Mouse (Mus musculus): Measurements from ENCODE around the gene Ncor2. TPM values are rescaled to one million over a fixed set of nuclear protein-coding genes. Genes with fewer than 3 reads are reported as not detected.

Gene Ncor2
- total RNA-seq, 2 experiments from 2014 or later: 183 to 200 TPM

DNA sequence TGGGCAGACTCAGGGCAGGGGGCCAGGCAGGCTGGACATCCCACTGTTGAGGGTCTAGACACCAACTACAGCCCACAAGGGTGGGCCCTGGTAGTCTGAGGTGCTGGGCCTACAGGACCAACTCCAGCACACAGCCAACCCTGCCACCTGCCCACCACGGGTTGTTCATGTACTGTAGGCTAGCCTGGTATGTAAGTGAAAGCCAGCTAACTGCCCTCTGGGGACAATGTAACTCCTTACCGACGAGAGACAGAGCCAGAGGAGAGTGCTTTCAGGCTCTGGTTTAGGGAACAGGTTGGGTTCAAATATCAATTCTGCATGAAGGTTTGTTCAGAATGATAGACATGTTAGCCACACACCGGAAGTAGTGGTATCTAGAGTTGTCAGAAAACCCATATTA lies 98.7 kb downstream of the Ncor2 start:
- intact Hi-C loops (cut with DNase I): no loop called here
- no peak for DNase-seq (ENCODE audit: low spot score in 2 of 2)

DNA sequence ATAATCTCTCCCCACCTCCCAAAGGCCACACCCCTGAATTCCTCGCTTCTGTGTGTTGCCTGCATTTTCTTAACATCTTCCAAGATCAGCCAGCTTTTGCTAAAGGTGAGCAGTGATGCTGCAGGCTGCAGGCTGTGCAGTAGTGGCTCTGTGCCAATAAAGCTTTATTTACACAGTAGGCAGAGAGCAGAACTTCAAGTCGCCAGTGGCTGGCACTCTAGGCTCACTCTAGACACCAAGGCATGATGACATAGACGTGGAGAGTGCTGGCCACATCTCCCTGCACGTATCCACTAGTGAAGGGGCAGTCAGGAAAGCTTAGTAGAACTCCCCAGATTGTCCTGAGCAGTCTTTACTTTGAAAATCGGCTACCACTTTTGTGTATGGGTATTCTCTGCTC lies 100.8 kb downstream of the Ncor2 start:
- DNase-seq (ENCODE audit: low spot score in 2 of 2): no peak

DNA sequence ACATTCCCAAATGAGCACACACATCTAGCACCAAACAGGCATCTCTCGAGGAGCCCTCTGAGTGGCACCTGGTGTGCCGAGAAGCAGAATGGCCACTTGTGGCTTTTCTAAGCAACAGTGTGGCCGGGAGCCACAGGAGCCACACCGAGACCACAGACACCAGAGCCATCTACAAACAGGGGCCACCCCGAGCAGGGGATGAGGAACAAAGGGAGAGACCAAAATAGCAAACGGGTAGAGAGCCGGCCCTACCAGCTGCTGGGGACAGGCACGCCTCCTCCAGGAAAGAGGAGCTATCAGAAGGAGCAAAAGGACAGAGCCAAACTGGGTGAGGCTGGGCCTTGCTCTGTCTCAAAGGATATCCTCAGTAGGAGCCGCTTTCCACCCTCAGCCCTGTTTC lies 102.8 kb downstream of the Ncor2 start:
- intact Hi-C loops (cut with DNase I): no loop called here
- DNase-seq (ENCODE audit: low spot score in 2 of 2): no peak

More for the DNA sequence above, 100.8 kb downstream of the Ncor2 start:
- intact Hi-C loops (cut with DNase I): no loop called here

DNA sequence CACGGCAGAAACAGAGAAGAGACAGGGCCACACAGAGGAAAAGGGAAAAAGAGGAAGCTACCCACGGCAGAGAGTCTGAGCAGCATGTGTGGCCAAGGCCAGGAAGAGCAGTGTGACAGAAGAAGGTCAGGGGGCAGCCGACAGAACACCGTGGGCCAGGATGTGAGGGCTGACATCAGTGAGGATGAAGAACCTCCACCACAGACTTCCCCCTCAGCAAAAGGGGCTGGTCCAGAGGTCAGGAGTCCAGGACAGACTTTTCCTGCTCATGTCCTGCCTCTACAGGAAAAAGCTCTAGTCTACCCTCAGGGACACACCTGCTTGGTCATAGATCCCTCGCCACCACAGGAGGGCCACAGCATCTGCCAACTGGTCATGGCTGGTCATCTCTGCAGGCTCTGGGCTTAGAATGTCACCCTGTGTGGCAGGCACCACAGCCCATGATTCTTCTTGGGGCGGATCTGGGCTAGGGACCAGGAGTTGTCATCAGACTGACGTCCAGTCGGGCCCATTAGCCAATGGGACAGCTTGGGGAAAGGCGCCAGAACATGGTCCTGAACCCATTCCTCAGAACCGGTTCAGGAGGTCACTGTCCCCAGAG lies 104.3 kb downstream of the Ncor2 start:
- peak in 1 of 2 experiments; percentile 27 for DNase-seq (ENCODE audit: low spot score in 2 of 2)
- intact Hi-C loops (cut with DNase I): no loop called here

- intact Hi-C loops (cut with DNase I): no loop called here
- no peak for DNase-seq (ENCODE audit: low spot score in 2 of 2)
Observed at GRCm38 (mm10) chr5:125073896-125074295, 105.1 kb downstream of the Ncor2 start.

DNA sequence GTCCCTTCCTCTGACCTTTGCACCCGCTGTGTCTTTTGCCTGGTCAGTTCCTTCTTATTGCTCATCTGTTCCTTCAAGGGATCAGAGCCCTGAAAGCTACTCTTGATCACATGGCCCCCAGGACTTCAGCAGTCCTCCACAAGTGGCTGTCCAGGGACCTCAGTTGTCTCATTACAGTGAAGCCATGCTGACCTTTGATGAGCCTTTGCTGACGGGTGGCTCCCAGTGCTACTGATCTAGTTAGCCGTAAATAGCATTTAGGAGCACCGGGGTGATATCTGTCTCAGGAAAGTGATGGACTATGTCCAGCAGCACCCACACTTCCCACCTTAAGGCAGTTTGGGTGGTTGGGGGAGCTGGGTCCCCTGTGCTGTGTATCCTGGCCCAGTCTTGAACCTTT lies 105.7 kb downstream of the Ncor2 start:
- intact Hi-C loops (cut with DNase I): no loop called here
- no peak for DNase-seq (ENCODE audit: low spot score in 2 of 2)

GRCm38 (mm10) chr5:125072425-125072824 lies 106.6 kb downstream of the Ncor2 start:
- intact Hi-C loops (cut with DNase I): no loop called here
- no peak for DNase-seq (ENCODE audit: low spot score in 2 of 2)

DNA sequence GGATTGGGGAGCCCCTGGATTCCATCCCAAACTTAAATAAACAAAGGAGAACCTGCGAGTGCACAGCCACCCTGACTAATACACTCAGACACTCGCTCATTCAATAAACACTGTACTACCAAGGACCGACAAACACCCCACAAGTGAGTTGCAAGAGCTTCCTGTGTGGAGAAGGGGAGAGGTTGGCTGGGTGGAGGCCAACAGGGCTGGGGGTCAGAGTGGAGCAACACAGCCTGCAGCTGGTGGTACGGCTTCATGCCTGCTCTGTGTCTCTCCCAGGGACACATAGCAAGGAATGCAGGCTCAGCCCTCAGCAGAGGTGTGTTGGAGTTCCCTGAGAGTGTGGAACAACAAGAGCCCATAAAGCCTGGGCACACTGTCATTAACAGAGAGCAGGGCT lies 107.1 kb downstream of the Ncor2 start:
- DNase-seq (ENCODE audit: low spot score in 2 of 2): no peak
- intact Hi-C loops (cut with DNase I): no loop called here

DNA sequence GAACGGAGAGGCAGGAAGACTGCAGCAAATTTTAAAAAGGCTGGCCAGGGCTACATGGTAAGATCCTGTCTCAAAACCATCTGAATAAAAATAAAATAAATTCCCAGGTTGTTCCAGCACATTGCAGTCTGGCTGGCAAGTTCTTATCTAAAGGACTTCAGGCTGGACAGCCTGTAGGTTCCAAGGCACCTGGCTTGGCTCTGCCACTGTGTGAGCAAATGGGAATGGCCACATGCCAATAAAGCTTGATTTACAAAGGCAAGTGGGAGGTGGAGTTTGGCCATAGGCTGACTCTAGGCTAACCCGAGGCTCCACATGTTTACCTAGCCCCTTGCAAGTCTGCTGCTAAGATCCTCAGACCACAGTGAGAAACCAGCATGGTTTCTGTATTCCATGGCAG lies 108.6 kb downstream of the Ncor2 start:
- intact Hi-C loops (cut with DNase I): no loop called here
- DNase-seq (ENCODE audit: low spot score in 2 of 2): no peak

GRCm38 (mm10) chr5:125069916-125070315 lies 109.1 kb downstream of the Ncor2 start:
- intact Hi-C loops (cut with DNase I): no loop called here
- no peak for DNase-seq (ENCODE audit: low spot score in 2 of 2)

GRCm38 (mm10) chr5:125069426-125069825 lies 109.6 kb downstream of the Ncor2 start:
- intact Hi-C loops (cut with DNase I): no loop called here
- no peak for DNase-seq (ENCODE audit: low spot score in 2 of 2)

GRCm38 (mm10) chr5:125068371-125068951 lies 110.6 kb downstream of the Ncor2 start:
- no peak for DNase-seq (ENCODE audit: low spot score in 2 of 2)
- intact Hi-C loops (cut with DNase I): no loop called here

GRCm38 (mm10) chr5:125067673-125068072 lies 111.3 kb downstream of the Ncor2 start:
- intact Hi-C loops (cut with DNase I): no loop called here
- no peak for DNase-seq (ENCODE audit: low spot score in 2 of 2)

DNA sequence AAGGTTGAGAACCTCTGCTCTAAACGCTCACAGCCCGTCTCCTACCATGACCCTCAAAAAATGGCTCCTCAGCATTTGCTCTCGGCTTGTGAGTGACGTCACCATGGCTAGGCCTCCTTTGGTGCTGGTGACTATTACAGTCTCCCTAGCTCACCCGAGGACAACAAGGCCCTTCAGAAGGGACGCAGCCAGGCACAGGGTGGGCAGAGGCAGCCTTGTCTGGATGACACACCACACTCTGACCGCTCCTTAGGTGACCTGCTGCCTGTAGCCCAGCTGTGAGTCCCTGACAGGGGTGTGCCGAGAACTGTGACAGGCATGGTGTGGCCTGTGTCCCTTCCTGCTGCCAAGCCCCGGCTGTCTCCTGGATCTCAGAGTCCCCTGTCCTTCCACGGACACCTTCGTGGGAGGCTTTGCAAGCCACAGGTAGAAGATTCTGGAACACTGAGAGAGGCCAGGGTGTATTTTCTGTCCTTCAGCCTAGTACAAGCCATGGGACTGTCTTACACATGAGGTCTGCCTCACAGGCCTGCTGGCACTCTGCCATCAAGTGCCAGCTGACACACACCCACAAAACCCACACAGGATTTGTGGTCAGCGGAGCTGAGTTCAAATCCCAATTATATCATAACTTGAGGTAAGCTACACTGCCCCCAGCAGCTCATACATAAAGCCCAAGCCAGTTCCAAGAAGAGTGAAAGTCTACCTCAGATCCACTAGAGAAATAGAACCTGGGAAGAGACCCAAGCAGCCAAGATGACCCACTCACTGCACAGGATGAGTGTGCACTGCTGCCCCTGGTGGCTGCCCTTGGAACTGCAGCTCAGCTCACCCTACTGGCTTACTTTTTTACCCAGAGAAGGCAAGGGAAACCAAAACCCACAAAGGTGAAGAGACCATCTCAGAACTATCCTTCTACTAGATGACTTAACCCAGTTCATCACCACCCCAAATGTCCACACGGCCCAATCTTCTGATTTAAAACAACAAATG lies 112.2 kb downstream of the Ncor2 start:
- peak; percentile 78 to 79 for DNase-seq (ENCODE audit: low spot score in 2 of 2)
- intact Hi-C loops (cut with DNase I): no loop called here

DNA sequence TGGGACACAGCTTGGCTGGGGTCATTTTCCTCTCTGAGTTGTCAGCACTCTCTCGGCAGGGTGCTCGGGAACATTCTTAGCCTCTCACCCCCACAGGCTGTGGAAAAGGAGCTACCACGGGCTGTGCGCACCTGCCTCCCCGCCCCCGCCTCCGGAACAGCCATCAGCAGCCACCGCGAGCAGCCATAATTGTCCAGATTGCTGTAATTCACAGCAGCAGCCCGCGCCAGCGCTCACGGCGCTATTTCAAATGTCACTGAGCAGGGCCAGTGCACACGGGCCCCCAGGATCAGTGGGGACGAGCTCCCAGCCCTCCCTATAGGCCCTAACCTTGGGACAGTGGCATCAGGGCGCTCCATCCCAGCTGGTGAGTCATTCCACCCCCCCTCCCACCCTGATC lies 116.0 kb downstream of the Ncor2 start:
- peak; percentile 61 to 77 for DNase-seq (ENCODE audit: low spot score in 2 of 2)
- intact Hi-C loops (cut with DNase I): no loop called here

- intact Hi-C loops (cut with DNase I): loop anchor here (5.0 kb wide), 1 partner anchor 209 kb away; no protein-coding TSS in a partner anchor
- DNase-seq (ENCODE audit: low spot score in 2 of 2): peak; percentile 67 to 88
Observed at GRCm38 (mm10) chr5:125058267-125058668, 120.8 kb downstream of the Ncor2 start.

- intact Hi-C loops (cut with DNase I): loop anchor here (2.0 to 5.0 kb wide), 2 partner anchors 119 to 210 kb away; no protein-coding TSS in a partner anchor
Observed at GRCm38 (mm10) chr5:125057555-125058266, 121.3 kb downstream of the Ncor2 start.

DNA sequence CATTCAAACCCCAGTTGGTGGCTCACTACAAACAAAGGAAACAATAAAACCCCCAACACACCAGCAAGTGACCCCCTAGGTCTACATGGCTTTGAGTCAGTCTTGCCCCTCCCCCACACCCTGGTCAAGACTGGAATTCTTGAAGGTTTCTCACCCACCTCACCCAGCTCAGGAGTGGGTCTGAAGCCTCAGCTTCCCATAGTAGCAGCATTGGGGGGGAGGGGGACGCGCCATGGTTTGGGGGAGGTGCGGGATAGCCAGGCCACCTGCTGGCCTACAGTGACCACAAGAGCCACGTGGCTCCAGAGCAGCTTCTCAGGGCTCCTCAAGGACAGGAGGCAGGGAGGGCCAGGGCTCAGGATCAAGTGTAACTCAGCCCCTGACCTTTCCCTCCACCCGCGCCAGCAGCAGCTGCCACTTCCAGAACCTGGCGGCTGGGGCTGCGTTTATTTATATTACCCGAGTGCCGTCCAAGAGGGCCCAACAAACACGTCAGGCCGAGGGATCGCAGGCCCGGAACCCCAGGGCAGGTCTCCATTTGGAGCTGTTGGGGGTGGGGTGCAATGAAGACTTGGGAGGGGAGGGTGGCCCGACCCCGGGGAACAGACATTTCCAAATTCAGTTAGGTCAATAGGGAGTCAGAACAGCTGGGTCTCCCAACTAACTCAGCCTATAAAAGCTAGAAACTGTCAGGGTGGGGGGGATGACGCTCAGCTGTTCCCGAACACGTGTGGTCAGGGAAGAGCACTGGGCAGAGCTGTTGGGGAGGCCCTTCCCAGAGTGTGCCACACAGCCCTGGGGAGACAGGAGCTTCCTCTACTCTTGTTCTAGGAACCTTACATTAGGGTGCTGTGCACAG lies 122.1 kb downstream of the Ncor2 start:
- intact Hi-C loops (cut with DNase I): loop anchor here (2.0 to 5.0 kb wide), 2 partner anchors 120 to 210 kb away; no protein-coding TSS in a partner anchor

More at GRCm38 (mm10) chr5:125057555-125058266, 121.3 kb downstream of the Ncor2 start:
- no peak for DNase-seq (ENCODE audit: low spot score in 2 of 2)

DNA sequence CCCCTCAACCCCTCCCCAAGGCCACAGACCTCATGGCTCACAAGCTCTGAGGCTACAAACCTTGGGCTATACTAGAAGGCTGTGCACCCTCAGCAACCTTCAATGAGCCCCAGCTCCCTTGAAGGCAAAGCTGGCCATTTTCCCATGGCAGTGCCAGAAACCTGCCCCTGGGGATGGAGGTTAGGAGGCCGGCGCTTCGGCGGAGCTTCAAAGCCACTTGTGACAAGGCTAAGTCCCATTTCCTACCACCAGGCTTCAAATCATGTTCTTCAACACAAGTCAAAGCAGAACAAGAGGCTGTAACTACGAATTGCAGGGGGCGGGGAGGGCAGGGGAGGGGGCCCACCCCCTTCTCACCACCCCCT lies 122.7 kb downstream of the Ncor2 start:
- no peak for DNase-seq (ENCODE audit: low spot score in 2 of 2)
- intact Hi-C loops (cut with DNase I): loop anchor here (2.0 to 5.0 kb wide), 2 partner anchors 120 to 211 kb away; no protein-coding TSS in a partner anchor

More for the DNA sequence above, 122.1 kb downstream of the Ncor2 start:
- DNase-seq (ENCODE audit: low spot score in 2 of 2): no peak
